Mouse (Mus musculus) lung, adult 2 months (tissue): ENCODE measurements around the gene Papss2. TPM values are rescaled to one million over a fixed set of nuclear protein-coding genes. Genes with fewer than 3 reads are reported as not detected.
A peak's percentile ranks its signal among the peaks of the same experiment; 100 is the strongest.

Experiments
- DNase-seq: peaks from one replicate; pipeline ENCODE4 v3.0.0; 2022
- H3K4me1 ChIP-seq: fragments of 200-500 bp; 2 replicates; pipeline ENCODE4 v1.6.1; 2011; ENCODE audit warnings: low read length; ENCODE audit not compliant: control insufficient read depth, insufficient read depth
- H3K4me3 ChIP-seq: fragments of 200-500 bp; replicated peaks from 2 replicates; pipeline ENCODE3; 2011; ENCODE audit warnings: low read depth, mild to moderate bottlenecking, control low read depth, low read length; ENCODE audit errors: extremely low read depth
- CTCF ChIP-seq: fragments of 200-500 bp; IDR thresholded peaks from 2 replicates; pipeline ENCODE4 v1.5.1; 2011; ENCODE audit warnings: mild to moderate bottlenecking, low read length, control low read depth; ENCODE audit not compliant: insufficient read depth
- POLR2A ChIP-seq: fragments of 200-500 bp; IDR thresholded peaks from 2 replicates; pipeline ENCODE4 v1.6.1; 2011; ENCODE audit warnings: low read depth, mild to moderate bottlenecking, control low read depth, low read length, borderline replicate concordance; ENCODE audit errors: extremely low read depth
- WGBS: fragments of 180-500 bp; shearing (Covaris S2); methylation state at CpG from one replicate; pipeline ENCODE4 v1.1.7; 2018; 5-methylcytosine and 5-hydroxymethylcytosine counted together
- polyA plus RNA-seq: library from polyadenylated mRNA; depleted of rRNA; stranded (reverse); fragments of >200 nt; gene quantifications from 2 replicates; pipeline ENCODE4 v1.2.3, GENCODE M21; 2012; rRNA removed

The Papss2 gene
- 6.6 and 7.9 TPM in 2 replicates for polyA plus RNA-seq

DNA sequence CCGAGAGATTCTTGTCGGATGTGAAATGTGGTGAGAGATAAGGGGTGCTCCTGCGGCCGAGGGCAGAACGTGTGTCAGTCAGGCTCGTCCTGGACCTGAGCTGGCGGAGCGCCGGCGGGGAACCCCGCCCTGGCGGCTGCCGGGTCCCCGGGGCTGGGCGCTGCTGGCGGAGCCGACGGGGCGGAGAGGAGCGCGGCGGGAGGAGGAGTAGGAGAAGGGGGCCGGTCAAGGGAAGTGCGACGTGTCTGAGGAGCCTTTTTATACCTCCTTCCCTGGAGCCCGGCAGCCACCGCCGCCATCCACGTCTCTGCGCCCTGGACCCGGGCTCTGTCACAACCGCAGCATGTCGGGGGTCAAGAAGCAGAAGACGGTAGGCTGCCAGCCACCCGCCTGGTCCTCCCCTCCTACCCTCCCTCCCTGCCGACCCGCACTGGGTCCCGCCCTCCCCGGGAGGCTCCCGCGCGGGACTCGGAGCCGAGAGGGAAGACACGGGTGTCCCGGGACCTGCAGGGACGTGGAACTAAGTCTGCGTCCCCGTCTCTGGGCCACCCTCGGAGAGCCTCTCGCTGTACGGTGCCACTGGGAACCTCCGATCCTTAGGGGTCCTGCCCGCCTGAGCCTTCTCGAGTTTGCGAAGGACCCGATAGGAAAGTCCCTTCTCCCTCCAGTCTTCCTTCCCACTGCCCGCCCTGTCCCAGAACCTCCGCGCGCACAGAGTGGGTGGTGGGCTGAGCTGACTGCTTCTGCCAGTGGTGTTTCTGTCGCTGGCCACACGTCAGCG is at the start of gene Papss2:
Gene Papss2, plus strand, starts transcription at position 285 of the 781 bp plus-strand sequence.
- TF ChIP-seq CTCF, result no peak
- TF ChIP-seq POLR2A, result no peak
- no peaks in the 10 kb centered on the region; the same call in 1 of the 2 replicates for H3K4me1 ChIP-seq
- H3K4me3 ChIP-seq, result peak within 1 kb of the TSS; percentile 59
- peak; percentile 67 for DNase-seq
- WGBS, result 2% methylated on average over 59 of the region's 64 CpGs

DNA sequence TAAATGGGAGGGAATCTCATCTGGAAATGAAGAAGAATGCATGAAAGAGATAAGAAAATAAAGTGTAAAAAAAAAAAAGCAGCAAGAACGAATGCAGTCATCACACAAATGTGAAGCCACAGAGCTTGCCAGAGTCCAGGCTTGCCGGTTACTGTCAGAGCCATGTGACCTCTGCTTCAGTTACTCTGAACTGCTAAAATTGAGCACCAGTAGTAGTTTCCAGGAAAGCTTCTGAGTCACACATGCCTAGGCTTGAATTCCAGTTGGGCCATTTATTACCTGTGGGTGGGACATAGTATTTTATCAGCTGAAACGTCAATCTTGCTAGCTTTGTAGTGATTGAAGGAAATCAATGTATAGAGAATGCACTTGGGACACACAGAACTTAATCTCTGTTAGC is 48.2 kb upstream of the Papss2 start:
- Histone ChIP-seq H3K4me1 (no peaks in the 10 kb centered on the region; the same call in 1 of the 2 replicates), H3K4me3 (no peak overlapping the region)
- no peak for TF ChIP-seq CTCF
- TF ChIP-seq POLR2A, result no peak
- no peak for DNase-seq
- 58% methylated on average over 3 of the region's 3 CpGs for WGBS

DNA sequence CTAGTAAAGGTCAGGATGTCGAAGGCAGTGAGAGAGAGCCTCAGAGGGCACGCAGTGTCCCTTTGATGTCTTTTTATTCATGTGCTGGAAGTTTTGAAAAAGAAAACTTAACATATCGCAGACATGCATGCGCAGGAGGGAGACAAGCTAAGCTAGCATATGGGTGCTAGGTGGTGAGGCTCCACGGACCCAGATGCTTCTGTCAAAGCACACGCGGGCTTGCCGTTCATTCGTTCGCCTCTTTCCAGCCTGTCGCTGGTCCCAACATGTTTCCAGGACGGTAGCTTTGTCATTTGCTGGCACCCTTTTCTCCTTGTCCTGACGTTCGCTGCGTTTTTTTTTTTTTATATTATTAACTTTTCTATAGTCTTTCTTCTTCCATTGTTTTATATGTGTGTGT is 47.4 kb upstream of the Papss2 start:
- no peaks in the 10 kb centered on the region; the same call in 1 of the 2 replicates for H3K4me1 ChIP-seq
- WGBS, result 90% methylated on average over 15 of the region's 15 CpGs

DNA sequence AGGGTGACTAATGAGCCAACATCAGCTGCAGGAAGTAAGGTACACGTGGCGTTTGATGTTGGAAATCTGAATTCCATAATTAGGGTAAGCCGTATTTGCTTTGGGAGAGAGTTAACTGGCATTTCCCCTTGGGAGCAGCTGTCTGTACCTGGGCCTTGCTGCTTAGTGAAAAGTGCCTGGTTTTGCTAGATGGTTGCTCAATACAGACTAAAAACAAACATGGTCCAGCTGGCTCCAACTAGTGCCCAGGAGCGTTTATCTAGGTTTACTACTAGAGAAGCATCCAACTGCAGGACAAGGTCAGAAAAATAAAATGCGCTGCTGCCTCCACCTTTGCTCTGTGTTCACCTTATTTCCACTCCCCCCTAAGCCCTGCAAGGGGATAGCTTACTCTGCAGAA is 45.1 kb upstream of the Papss2 start:
- no peak for DNase-seq
- TF ChIP-seq CTCF, result no peak
- no peak for TF ChIP-seq POLR2A
- WGBS, result 43% methylated on average over 5 of the region's 5 CpGs
- no peak overlapping the region for H3K4me3 ChIP-seq
- H3K4me1 ChIP-seq, result no peaks in the 10 kb centered on the region; the same call in 1 of the 2 replicates

More for the DNA sequence above, 47.4 kb upstream of the Papss2 start:
- DNase-seq, result no peak
- no peak for TF ChIP-seq CTCF
- no peak for TF ChIP-seq POLR2A
- H3K4me3 ChIP-seq, result no peak overlapping the region

DNA sequence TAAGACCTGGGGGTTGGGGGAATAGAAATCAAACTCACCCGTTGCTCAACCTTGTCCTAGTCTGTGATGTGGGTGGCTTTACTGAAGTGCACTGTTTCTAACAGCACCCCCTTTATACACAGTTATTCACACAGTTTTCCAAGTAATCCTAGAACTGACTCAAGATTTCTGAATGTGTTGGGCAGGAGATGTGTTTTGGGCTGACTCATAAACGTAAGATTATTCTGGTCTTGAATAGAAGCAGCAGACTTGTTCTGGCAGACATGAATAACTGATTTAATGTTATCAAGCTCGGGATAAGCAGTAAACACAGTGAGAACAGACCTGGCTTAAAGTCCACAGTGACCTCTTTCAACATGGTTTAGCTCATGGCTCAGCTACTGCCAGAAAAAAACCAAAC is 44.1 kb upstream of the Papss2 start:
- no peak for DNase-seq
- Histone ChIP-seq H3K4me1 (no peaks in the 10 kb centered on the region; the same call in 1 of the 2 replicates), H3K4me3 (no peak overlapping the region)
- TF ChIP-seq POLR2A (no peak), CTCF (no peak)
- WGBS, result 55% methylated on average over 3 of the region's 3 CpGs

DNA sequence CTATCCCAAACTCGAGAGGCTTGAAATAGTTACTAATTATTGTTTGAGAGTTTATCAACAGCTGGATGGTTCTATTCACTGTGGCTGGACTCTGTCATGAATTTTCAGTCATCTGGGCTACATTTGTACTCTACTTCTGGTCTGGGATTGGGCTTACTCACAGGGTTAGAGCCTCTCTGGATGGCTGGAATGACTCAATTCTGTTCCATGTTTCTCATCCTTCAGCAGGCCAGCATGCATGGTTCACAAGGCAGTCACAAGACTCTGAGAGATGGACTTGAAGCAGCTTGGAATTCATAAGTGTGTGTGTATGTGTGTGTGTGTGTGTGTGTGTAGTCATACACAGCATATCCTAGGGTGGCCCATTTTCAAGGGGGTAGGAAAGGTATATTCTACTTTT is 43.5 kb upstream of the Papss2 start:
- H3K4me3 ChIP-seq, result no peak overlapping the region
- TF ChIP-seq CTCF, result no peak
- TF ChIP-seq POLR2A, result no peak
- no peaks in the 10 kb centered on the region; the same call in 1 of the 2 replicates for H3K4me1 ChIP-seq
- WGBS, result 48% methylated on average over 1 of the region's 1 CpGs
- DNase-seq, result no peak

DNA sequence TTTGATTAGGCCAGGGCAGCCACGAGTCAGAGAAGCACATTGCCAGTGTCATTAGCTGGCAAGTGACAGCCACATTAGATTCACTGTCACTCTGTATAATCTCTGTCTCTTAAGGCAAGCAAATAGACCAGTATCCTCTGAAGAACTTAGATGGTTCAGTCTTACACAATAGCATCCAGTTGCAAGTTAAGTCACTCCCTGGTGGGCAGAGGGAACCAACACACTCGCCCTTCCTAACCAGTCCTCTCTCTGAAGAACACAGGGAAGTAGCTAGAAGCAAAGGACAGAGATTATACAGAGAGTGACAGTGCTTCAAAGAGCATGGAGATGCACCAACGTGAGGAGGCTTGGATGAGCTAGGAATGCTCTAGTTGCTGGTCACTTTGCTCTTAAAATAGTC is 42.3 kb upstream of the Papss2 start:
- TF ChIP-seq POLR2A, result no peak
- TF ChIP-seq CTCF, result no peak
- Histone ChIP-seq H3K4me1 (no peaks in the 10 kb centered on the region; the same call in 1 of the 2 replicates), H3K4me3 (no peak overlapping the region)
- WGBS, result 57% methylated on average over 3 of the region's 3 CpGs
- no peak for DNase-seq

DNA sequence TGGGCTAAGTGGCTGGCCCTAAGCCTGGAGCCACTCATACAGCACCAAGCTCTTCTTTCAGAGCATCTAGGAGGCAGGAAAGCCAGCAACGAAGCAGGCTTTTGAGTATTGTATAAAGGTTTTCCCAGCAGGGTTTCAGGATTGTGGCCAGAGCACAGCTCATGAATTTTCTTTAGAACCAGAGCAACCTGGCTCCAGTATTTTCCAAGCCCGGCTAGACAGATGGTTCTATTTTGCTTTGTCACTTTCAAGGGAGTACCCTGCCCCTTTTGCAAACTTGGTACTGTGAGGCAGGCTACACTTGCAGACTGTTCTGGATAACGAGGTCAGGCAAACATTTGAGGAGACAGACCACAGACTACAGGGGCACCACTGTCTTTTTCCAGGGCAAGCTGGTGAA is 40.3 kb upstream of the Papss2 start:
- WGBS, result 44% methylated on average over 3 of the region's 3 CpGs
- no peak for DNase-seq
- H3K4me3 ChIP-seq, result no peak overlapping the region
- H3K4me1 ChIP-seq, result no peaks in the 10 kb centered on the region; the same call in 1 of the 2 replicates
- no peak for TF ChIP-seq CTCF
- TF ChIP-seq POLR2A, result no peak

DNA sequence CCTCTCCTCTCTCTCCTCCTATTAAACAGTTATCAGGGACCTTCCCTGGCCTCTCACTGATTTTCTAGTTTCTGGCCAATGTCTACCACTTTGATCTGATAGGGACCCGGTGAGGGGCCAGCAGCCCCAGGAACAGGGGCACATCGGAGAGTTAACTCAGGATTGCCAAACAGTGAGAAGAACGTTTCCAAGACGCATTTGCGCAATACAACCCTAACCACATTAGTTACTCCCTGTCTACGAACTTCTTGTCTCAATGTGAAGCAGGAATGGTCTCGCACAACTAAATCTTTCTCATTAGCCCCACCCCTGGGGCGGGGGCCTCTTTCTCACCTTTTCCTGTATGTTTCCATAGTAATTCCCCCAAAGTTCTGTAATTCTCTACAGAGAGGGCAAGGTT is 28.6 kb upstream of the Papss2 start:
- TF ChIP-seq POLR2A (no peak), CTCF (no peak)
- DNase-seq, result no peak
- Histone ChIP-seq H3K4me1 (no peaks in the 10 kb centered on the region), H3K4me3 (no peak overlapping the region)
- WGBS, result 64% methylated on average over 8 of the region's 8 CpGs

DNA sequence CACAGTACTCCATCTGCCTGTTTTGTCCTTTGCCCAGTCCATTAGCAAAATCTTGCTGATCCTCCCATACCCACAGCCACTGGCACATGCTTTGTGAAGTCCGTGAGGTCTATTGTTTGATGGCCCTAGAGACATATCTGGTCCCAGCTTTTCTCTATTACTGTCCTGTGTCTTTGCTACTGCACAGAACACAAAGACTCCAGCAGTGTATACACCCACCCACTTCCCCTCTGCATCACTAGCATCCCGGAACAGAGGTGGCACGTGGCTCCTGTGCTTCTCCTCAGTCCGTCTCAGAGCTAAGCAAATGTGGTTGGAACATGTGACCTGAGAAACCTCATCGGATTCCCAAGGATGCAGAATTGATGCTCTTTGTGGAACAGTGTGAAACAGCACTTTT is 28.1 kb upstream of the Papss2 start:
- no peak for DNase-seq
- Histone ChIP-seq H3K4me3 (no peak overlapping the region), H3K4me1 (no peaks in the 10 kb centered on the region)
- 71% methylated on average over 5 of the region's 5 CpGs for WGBS
- no peak for TF ChIP-seq POLR2A
- no peak for TF ChIP-seq CTCF
